Mouse (Mus musculus) layer of hippocampus, adult 8-10 months (tissue): Measurements from ENCODE around the gene Topors. TPM values are rescaled to one million over a fixed set of nuclear protein-coding genes. Genes with fewer than 3 reads are reported as not detected.

Experiments used
- DNase-seq, 2 experiments: peaks; one replicate each; pipeline ENCODE4 v3.0.0; 2022; ENCODE audit warnings: low spot score in 2 of 2
- total RNA-seq, 4 experiments: library from RNA; stranded (reverse); gene quantifications; 2 replicates each; pipeline ENCODE4 v1.2.4; 2022

Gene Topors
- total RNA-seq, 4 experiments from 2014 or later, result 19.1 to 21.3 (median 21.0) TPM

DNA sequence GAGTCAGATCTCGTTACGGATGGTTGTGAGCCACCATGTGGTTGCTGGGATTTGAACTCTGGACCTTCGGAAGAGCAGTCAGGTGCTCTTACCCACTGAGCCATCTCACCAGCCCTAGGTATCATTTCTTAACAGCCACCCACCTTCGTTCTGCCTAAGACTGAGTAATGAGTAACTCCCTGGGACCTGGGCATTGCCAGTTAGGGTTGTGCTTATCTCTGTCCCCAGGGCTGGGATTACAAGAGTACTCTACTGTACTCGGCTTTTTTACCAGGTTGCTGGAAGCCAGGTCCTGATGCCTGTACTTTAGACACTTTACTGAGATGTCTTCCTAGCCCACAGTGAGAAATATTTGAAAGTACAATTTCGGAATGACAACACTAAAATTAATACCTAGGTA, 57.5 kb downstream of the Topors start:
- DNase-seq, result no peak

Other genes with a start within 250 kb of the Topors start
- 10 to 100 TPM; 26.7 to 29.9 (median 28.5) TPM for gene Aco1, start 126.8 kb downstream of the Topors start, total RNA-seq
- 1 to 10 TPM; 3.7 to 8.2 (median 6.8) TPM for gene Ddx58, start 30.0 kb downstream of the Topors start, total RNA-seq
- 10 to 100 TPM; 11.1 to 27.8 (median 17.2) TPM for gene Smim27, start 271 bp downstream of the Topors start, total RNA-seq
- gene Ndufb6, start 9.6 kb upstream of the Topors start, total RNA-seq, result 100 to 1,000 TPM; 158 to 176 (median 167) TPM
- 1 to 10 TPM; 7.0 to 8.3 (median 7.3) TPM for gene Tmem215, start 202.3 kb upstream of the Topors start, total RNA-seq